In the genomic region with DNA sequence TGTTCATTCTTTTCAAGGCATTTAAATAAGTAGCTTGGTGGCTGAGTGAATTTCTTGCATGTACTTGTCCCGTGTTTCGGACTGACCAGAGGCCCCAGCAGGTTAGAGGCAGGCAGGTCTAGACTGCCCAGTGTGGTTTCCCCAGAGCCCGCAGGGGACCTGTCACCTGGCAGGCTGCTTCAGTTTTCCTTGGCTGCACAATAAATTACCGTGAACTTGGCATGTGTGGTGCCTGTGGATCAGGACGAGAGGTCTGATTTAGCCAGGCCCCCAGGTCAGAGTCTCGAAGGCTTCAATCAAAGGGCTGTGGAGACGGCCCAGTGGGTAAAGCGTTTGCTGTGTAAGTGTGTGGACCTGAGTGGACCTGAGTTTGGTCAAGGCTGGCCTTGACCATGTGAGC, we compare ENCODE assay signal across 18 mouse cellular contexts. TPM values are rescaled to one million over a fixed set of nuclear protein-coding genes. Genes with fewer than 3 reads are reported as not detected.
DNase-seq lines count a peak whose midpoint lies in the region; ATAC-seq lines count a peak whose summit lies in the region.
"Had no signal": no experiment of that assay in that cellular context is flagged by ENCODE, and none has a peak within 500 bp of the region (broad histone marks: within the 10 kb centered on the region; RNA-seq: fewer than 3 reads in every experiment).

No protein-coding gene starts in this region.

- no peak overlapping the region for H3K9ac ChIP-seq in kidney, embryonic 15.5 days
- H3K9ac ChIP-seq: intestine, embryonic 15.5 days; liver, postnatal 0 days; midbrain, embryonic 15.5 days; neural tube, embryonic 13.5 days had no signal

- DNase-seq in cerebellum, postnatal 25 days: peak; percentile 19 to 32
- DNase-seq in cerebellum, adult 9-10 months: no peak
- DNase-seq in urinary bladder, adult 18-20 months (ENCODE audit: low spot score in 2 of 2): peak; percentile 37 to 39
- no peak for DNase-seq in urinary bladder, postnatal 14 days (ENCODE audit: low spot score)
- no peak for DNase-seq in right cerebral cortex, postnatal 25 days
- DNase-seq in adrenal gland, adult 8-10 months: no peak
- DNase-seq: adrenal gland, postnatal 36 days; B cell, adult 2 months; heart, postnatal 4 days; liver, postnatal 0 days; lung, postnatal 4 days; retina, postnatal 1 day had no signal

- peaks cover 8% of the 10 kb centered on the region; the same call in 1 of the 2 replicates for H3K27me3 ChIP-seq in kidney, embryonic 15.5 days
- H3K27me3 ChIP-seq: intestine, embryonic 15.5 days; midbrain, embryonic 15.5 days had no signal

- peaks cover 4% of the 10 kb centered on the region; the same call in 1 of the 2 replicates for H3K9me3 ChIP-seq in kidney, embryonic 15.5 days (replicated peaks)
- H3K9me3 ChIP-seq: intestine, embryonic 15.5 days; midbrain, embryonic 15.5 days; neural tube, embryonic 13.5 days had no signal

- H3K79me2 ChIP-seq in macrophage (ENCODE audit: inconsistent target): no peaks in the 10 kb centered on the region

- no peak for ATAC-seq in kidney, embryonic 15.5 days (replicated peaks; ENCODE audit: low FRiP score)
- ATAC-seq: intestine, embryonic 15.5 days; liver, postnatal 0 days; midbrain, embryonic 15.5 days had no signal

- H3K4me3 ChIP-seq in kidney, embryonic 15.5 days (replicated peaks): no peak overlapping the region
- no peak overlapping the region for H3K4me3 ChIP-seq in macrophage (ENCODE audit: inconsistent target)
- H3K4me3 ChIP-seq: erythroblast, embryonic 14.5 days; intestine, embryonic 15.5 days; midbrain, embryonic 15.5 days; neural tube, embryonic 13.5 days had no signal

- WGBS in kidney, embryonic 15.5 days: 37% methylated on average over 8 of the region's 8 CpGs
- WGBS in macrophage (ENCODE audit: missing documents): 94% methylated on average over 7 of the region's 8 CpGs

- H3K4me2 ChIP-seq in kidney, embryonic 15.5 days: no peak overlapping the region
- H3K4me2 ChIP-seq: intestine, embryonic 15.5 days; midbrain, embryonic 15.5 days; neural tube, embryonic 13.5 days had no signal

- no peaks in the 10 kb centered on the region for H3K36me3 ChIP-seq in kidney, embryonic 15.5 days
- no peaks in the 10 kb centered on the region for H3K36me3 ChIP-seq in macrophage (ENCODE audit: inconsistent target)
- H3K36me3 ChIP-seq: intestine, embryonic 15.5 days; midbrain, embryonic 15.5 days; neural tube, embryonic 13.5 days had no signal

- peaks cover 48% of the 10 kb centered on the region for H3K4me1 ChIP-seq in kidney, embryonic 15.5 days
- H3K4me1 ChIP-seq: midbrain, embryonic 15.5 days had no signal

- 0 out of 2 replicates have a peak overlapping the region, but pooled peaks have one; percentile 3 for H3K27ac ChIP-seq in kidney, embryonic 15.5 days
- H3K27ac ChIP-seq in macrophage: 0 out of 2 replicates have a peak overlapping the region, but pooled peaks have one; percentile 37
- H3K27ac ChIP-seq: intestine, embryonic 15.5 days; midbrain, embryonic 15.5 days; neural tube, embryonic 13.5 days had no signal

RNA-seq across cellular contexts. Expression of a gene that starts 35.4 kb away (rescaled TPM):
- polyA plus RNA-seq in kidney, embryonic 15.5 days (2015; fragmentation: Nextera tagmentation; extraction: Ambion mirVana): 61.0 and 65.3 TPM in 2 replicates
- 10 to 100 TPM in 17 of 26 experiments, 1 to 10 TPM in 8, under 1 TPM in 1; 0.74 to 78.5 (median 15.2) TPM for total RNA-seq in macrophage (2018; cell fraction: chromatin; rRNA removed)
- total RNA-seq in macrophage (2018; cell fraction: cytosol; rRNA removed): 100 to 1,000 TPM in 5 of 26 experiments, 10 to 100 TPM in 21; 11.9 to 121 (median 44.9) TPM
- 100 to 1,000 TPM in 7 of 26 experiments, 10 to 100 TPM in 18, 1 to 10 TPM in 1; 9.4 to 128 (median 26.3) TPM for total RNA-seq in macrophage (2018; cell fraction: nucleus; rRNA removed)
- polyA plus RNA-seq in macrophage (2018): 81.3 to 174 TPM (median 111 TPM) in 3 replicates
- total RNA-seq in adrenal gland, adult 8-10 months (2022): 100 to 1,000 TPM in 2 of 4 experiments, 10 to 100 TPM in 2; 44.6 to 150 (median 89.6) TPM

Comparison
In these comparisons a context has a peak if more than half of its experiments do, and no peak if none do; other contexts are left out.
1. DNase-seq: peak in cerebellum, postnatal 25 days (2 of 2) and urinary bladder, adult 18-20 months (2 of 2); none in cerebellum, adult 9-10 months (single experiment), urinary bladder, postnatal 14 days (single experiment), right cerebral cortex, postnatal 25 days (single experiment) and adrenal gland, adult 8-10 months (single experiment).